Mouse (Mus musculus) spleen, adult 2 months (tissue): ENCODE measurements around the gene Ccser1. TPM values are rescaled to one million over a fixed set of nuclear protein-coding genes. Genes with fewer than 3 reads are reported as not detected.
"Not testable (repeated sequence)": the region's sequence is repeated elsewhere in the genome, so short reads cannot be mapped to it uniquely, and the experiment has no call there.

Experiments
- DNase-seq, 2 experiments: peaks; one replicate each; pipeline versions ENCODE4 v3.0.0 to v3.0.0-alpha.2; 2012 to 2021; ENCODE audit warnings: low spot score in 2 of 2, low read depth in 1 of 2
- H3K27ac ChIP-seq: fragments of 200-500 bp; 2 replicates; pipeline ENCODE4 v1.5.1; 2012; ENCODE audit warnings: low read length, inconsistent platforms; ENCODE audit not compliant: insufficient read depth
- H3K27me3 ChIP-seq: fragments of 200-500 bp; 2 replicates; pipeline ENCODE4 v1.6.1; 2012; ENCODE audit warnings: mild to moderate bottlenecking, moderate library complexity, low read length, inconsistent platforms; ENCODE audit not compliant: control insufficient read depth, insufficient read depth
- H3K36me3 ChIP-seq: fragments of 200-500 bp; 2 replicates; pipeline ENCODE4 v1.6.1; 2012; ENCODE audit warnings: mild to moderate bottlenecking, low read length, inconsistent platforms; ENCODE audit not compliant: control insufficient read depth, insufficient read depth
- H3K4me1 ChIP-seq: fragments of 200-500 bp; 2 replicates; pipeline ENCODE4 v1.6.1; 2011; ENCODE audit warnings: inconsistent platforms; ENCODE audit not compliant: control insufficient read depth, insufficient read depth, insufficient read length
- H3K4me3 ChIP-seq: fragments of 200-500 bp; 2 replicates; pipeline ENCODE4 v1.5.1; 2011; ENCODE audit warnings: mild to moderate bottlenecking, inconsistent platforms; ENCODE audit not compliant: insufficient read depth, insufficient read length; ENCODE audit errors: extremely low read depth
- CTCF ChIP-seq: fragments of 200-500 bp; IDR thresholded peaks from 2 replicates; pipeline ENCODE4 v1.5.1; 2011; ENCODE audit warnings: mild to moderate bottlenecking, inconsistent platforms; ENCODE audit not compliant: insufficient read depth, insufficient read length, insufficient replicate concordance; ENCODE audit errors: extremely low read depth
- POLR2A ChIP-seq: fragments of 200-500 bp; IDR thresholded peaks from 2 replicates; pipeline ENCODE4 v1.6.1; 2011; ENCODE audit warnings: low read depth, low read length, inconsistent platforms
- WGBS: fragments of 180-500 bp; shearing (Covaris S2); methylation state at CpG from one replicate; pipeline ENCODE4 v1.1.7; 2018; 5-methylcytosine and 5-hydroxymethylcytosine counted together
- polyA plus RNA-seq: library from polyadenylated mRNA; depleted of rRNA; stranded (reverse); fragments of >200 nt; gene quantifications from 2 replicates; pipeline ENCODE4 v1.2.3, GENCODE M21; 2012

Gene Ccser1
- polyA plus RNA-seq, 1 experiment = 0.82 TPM

DNA sequence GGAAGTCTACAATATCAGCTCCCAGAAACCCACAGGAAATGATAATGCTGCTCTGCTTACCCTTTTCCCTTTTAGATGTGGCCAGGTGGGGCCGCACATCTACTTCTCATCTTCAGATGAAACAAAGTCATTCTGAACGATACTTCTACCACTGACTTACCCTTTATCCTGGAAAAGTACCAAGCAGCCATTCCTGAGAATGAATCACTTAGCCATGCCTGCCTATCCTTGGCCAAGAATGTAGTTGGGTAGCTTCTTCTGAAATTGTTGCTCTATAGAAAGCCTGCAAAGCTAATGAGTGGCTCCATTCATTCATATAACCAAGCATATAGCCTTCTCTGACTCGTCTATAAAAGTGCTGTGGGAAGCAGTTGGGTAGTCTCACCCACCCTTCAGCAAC is 62.4 kb downstream of the Ccser1 start:
- Histone ChIP-seq H3K36me3 (no peaks in the 10 kb centered on the region), H3K4me3 (no peak overlapping the region), H3K27ac (no peak overlapping the region), H3K4me1 (no peaks in the 10 kb centered on the region), H3K27me3 (no peaks in the 10 kb centered on the region)
- DNase-seq = no peak
- 67% methylated on average over 3 of the region's 3 CpGs for WGBS
- no peak for TF ChIP-seq POLR2A
- no peak for TF ChIP-seq CTCF

DNA sequence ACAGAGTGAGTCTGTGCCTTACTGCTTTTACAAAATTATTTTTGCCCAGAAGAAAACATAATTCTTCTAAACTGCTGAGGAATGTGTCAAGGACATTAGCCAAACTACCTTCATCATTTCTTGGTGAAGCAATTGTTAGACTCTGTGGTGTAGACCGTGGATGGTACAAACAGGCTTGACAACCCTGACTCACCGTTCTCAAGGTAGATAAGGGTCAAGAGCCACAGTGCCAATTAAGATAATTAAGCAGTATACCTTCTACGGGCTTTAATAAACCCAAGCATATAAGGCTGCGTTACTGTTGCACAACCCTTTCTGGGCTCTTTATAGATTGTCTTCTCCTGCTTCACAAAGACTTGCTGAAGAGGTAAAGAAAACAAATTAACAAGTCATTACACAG is 66.4 kb downstream of the Ccser1 start:
- no peaks in the 10 kb centered on the region for H3K36me3 ChIP-seq
- WGBS = 88% methylated on average over 4 of the region's 4 CpGs
- no peak overlapping the region for H3K27ac ChIP-seq
- H3K4me3 ChIP-seq = no peak overlapping the region
- no peak for TF ChIP-seq CTCF
- no peak for TF ChIP-seq POLR2A
- no peaks in the 10 kb centered on the region for H3K27me3 ChIP-seq
- no peaks in the 10 kb centered on the region for H3K4me1 ChIP-seq
- no peak for DNase-seq

DNA sequence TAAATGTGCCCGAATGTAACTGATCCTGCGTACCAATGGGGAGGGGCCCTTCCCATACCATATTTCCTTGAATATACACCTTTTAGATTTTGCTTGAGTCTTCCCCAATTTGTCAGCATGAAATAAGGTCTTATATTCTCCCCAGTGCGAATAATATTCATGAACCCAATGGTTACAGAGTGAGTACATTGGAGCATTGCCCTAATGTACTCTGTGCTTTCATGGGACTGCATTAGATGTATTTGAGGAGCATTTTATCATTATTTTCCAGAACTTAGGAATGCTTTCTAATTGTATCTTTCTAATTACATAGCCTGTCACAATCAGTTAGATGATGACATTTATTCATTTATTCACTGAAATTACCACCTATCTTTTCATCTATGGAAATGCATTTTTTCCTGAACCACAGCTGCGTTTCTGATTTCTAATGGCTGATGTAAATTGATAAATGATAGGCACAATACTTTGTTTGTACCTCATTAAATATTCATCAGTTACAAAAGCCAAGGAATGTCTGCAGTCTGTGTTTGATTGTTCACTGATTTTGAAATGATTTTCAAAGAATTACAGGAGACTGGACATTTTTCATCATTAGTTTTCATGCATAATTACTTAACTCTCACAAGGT is 67.8 kb downstream of the Ccser1 start:
- Histone ChIP-seq H3K4me1 (no peaks in the 10 kb centered on the region), H3K27ac (no peak overlapping the region), H3K36me3 (no peaks in the 10 kb centered on the region), H3K27me3 (no peaks in the 10 kb centered on the region), H3K4me3 (no peak overlapping the region)
- no peak for TF ChIP-seq POLR2A
- TF ChIP-seq CTCF = no peak
- DNase-seq = no peak
- WGBS = 88% methylated on average over 4 of the region's 4 CpGs

DNA sequence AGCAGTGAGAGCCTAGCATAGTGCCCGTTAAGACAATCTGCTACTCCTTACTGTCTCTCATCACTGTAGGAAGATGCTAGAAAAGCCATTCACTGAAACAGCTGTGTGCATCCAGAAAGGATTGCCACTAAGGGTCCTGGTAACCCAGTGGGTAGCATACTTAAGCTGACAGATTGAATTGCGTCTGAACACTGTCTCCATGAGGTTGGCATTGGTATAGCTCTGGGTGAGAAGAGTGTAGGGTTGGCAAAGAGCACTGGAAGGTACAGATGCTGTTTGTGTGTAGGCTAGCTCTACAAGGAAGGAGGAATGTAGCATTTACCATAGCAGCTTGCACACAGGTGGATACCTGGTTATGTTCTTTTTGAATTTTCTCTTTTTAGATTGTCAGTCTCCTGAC is 68.6 kb downstream of the Ccser1 start:
- WGBS = 92% methylated on average over 2 of the region's 2 CpGs
- Histone ChIP-seq H3K36me3 (no peaks in the 10 kb centered on the region), H3K27me3 (no peaks in the 10 kb centered on the region), H3K27ac (no peak overlapping the region), H3K4me1 (no peaks in the 10 kb centered on the region), H3K4me3 (no peak overlapping the region)
- no peak for DNase-seq
- TF ChIP-seq CTCF (no peak), POLR2A (no peak)

DNA sequence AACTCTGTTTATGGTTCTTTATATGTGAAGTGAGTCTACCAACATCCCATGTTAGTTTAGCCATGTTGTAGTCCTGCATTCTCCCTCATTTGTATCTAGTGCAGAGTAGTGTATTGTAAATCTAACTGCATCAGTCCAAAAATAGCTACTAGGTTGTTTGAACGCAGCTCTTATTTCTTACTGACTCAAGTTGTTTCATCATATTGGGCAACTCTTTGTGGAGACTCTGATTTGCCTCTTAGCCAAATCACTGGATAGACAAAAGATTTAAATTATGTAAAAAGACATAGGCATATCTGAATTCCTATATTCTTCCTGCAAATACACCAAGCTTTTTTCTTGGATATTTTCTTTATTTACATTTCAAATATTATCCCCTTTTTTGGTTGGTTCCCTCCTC is 71.1 kb downstream of the Ccser1 start:
- Histone ChIP-seq H3K36me3 (no peaks in the 10 kb centered on the region), H3K27me3 (no peaks in the 10 kb centered on the region), H3K4me3 (no peak overlapping the region), H3K4me1 (no peaks in the 10 kb centered on the region), H3K27ac (no peak overlapping the region)
- no peak for TF ChIP-seq POLR2A
- no peak for TF ChIP-seq CTCF
- DNase-seq = no peak
- WGBS = 79% methylated on average over 1 of the region's 1 CpGs

DNA sequence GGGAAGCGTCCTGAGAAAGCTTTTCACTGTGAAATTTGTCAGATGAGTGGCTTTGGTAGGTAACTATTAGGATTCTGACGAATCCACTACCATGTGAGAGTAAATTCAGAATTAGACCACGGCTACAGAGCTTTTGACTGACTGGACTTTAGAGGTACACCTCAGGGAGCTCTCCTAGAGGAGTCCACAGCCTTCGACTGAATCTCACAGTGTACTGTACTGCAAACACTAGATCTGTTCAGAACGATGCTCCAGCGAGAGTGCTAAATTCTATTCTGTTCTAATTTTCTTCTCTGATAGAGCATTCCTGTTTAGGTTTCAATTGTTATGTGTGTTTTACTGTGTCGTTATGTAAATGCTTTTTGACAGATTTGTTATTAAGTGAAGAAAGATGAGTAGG is 72.8 kb downstream of the Ccser1 start:
- H3K36me3 ChIP-seq = no peaks in the 10 kb centered on the region
- H3K27ac ChIP-seq = no peak overlapping the region
- no peaks in the 10 kb centered on the region for H3K27me3 ChIP-seq
- TF ChIP-seq CTCF (no peak), POLR2A (no peak)
- no peaks in the 10 kb centered on the region for H3K4me1 ChIP-seq
- DNase-seq = no peak
- no peak overlapping the region for H3K4me3 ChIP-seq
- 91% methylated on average over 7 of the region's 7 CpGs for WGBS

DNA sequence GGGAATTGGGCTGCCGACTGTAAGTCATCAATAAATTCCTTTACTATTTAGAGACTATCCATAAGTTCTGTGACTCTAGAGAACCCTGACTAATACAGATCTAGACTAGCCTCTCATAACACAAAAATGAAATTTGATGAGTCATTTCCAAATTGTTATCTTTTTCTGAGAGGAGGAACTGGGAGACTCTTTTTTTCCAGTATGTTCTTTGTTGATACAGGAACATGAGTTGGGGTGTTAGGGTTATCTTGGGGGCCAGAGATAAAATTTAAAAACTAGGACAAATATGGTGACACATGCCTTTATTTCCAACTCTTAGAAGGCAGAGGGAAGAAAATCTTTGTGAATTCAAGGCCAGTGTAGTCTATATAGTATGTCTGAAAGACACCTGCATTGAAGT is 75.8 kb downstream of the Ccser1 start:
- WGBS = 91% methylated on average over 1 of the region's 1 CpGs
- not testable (repeated sequence) for H3K4me3 ChIP-seq, H3K36me3 ChIP-seq, H3K27ac ChIP-seq, H3K27me3 ChIP-seq, DNase-seq, H3K4me1 ChIP-seq
